Mouse (Mus musculus) stomach, embryonic 16.5 days (tissue): ENCODE measurements around the gene Kif22. TPM values are rescaled to one million over a fixed set of nuclear protein-coding genes. Genes with fewer than 3 reads are reported as not detected.

ENCODE experiments used
- ATAC-seq: fragments of 200-750 bp; cut with Nextera tagmentation; 2 replicates; pipeline ENCODE4 v1.8.0; 2017; ENCODE audit warnings: moderate number of reproducible peaks, moderate TSS enrichment; ENCODE audit not compliant: insufficient read depth, low FRiP score
- H3K27ac ChIP-seq: fragments of 300-500 bp; sonication (generic); 2 replicates; pipeline ENCODE4 v1.5.1; 2014; ENCODE audit warnings: low read length
- H3K27me3 ChIP-seq: fragments of 300-500 bp; sonication (generic); 2 replicates; pipeline ENCODE4 v1.6.1; 2014; ENCODE audit warnings: low read length, control low read depth, mixed read lengths; ENCODE audit not compliant: control insufficient read depth, insufficient read depth
- H3K36me3 ChIP-seq: fragments of 300-500 bp; sonication (generic); 2 replicates; pipeline ENCODE4 v1.6.1; 2014; ENCODE audit warnings: low read length; ENCODE audit not compliant: control insufficient read depth, insufficient read depth
- H3K4me1 ChIP-seq: fragments of 300-500 bp; sonication (generic); 2 replicates; pipeline ENCODE4 v1.6.1; 2014; ENCODE audit warnings: low read length, control low read depth, mixed read lengths; ENCODE audit not compliant: control insufficient read depth, insufficient read depth
- H3K4me2 ChIP-seq: fragments of 300-500 bp; sonication (generic); 2 replicates; pipeline ENCODE4 v1.6.1; 2014; ENCODE audit warnings: low read depth, low read length, mixed read lengths
- H3K4me3 ChIP-seq: fragments of 300-500 bp; sonication (generic); replicated peaks from 2 replicates; pipeline ENCODE4 v1.5.1; 2014; ENCODE audit warnings: mild to moderate bottlenecking, low read length
- H3K9ac ChIP-seq: fragments of 300-500 bp; sonication (generic); 2 replicates; pipeline ENCODE4 v1.6.1; 2014; ENCODE audit warnings: low read length
- H3K9me3 ChIP-seq: fragments of 300-500 bp; sonication (generic); replicated peaks from 2 replicates; pipeline ENCODE4 v1.6.1; 2016; ENCODE audit warnings: low read length, control low read depth; ENCODE audit not compliant: control insufficient read depth
- WGBS: fragments of 180-500 bp; shearing (Covaris S2); extraction: QIAGEN DNeasy Blood & Tissue Kit; methylation state at CpG from one replicate; pipeline ENCODE4 v1.1.7; 2014; 5-methylcytosine and 5-hydroxymethylcytosine counted together
- microRNA-seq: library from miRNA; unstranded; fragments of <30 nt; microRNA quantifications from one replicate; pipeline ENCODE4, GENCODE M21; 2016
- polyA plus RNA-seq: library from polyadenylated mRNA; unstranded; fragments of >200 nt; fragmentation: Nextera tagmentation; extraction: Ambion mirVana; gene quantifications from 2 replicates; pipeline ENCODE4 v1.2.1, GENCODE M21; 2015

Kif22 gene
- polyA plus RNA-seq, 1 experiment from 2014 or later = 92.2 TPM

DNA sequence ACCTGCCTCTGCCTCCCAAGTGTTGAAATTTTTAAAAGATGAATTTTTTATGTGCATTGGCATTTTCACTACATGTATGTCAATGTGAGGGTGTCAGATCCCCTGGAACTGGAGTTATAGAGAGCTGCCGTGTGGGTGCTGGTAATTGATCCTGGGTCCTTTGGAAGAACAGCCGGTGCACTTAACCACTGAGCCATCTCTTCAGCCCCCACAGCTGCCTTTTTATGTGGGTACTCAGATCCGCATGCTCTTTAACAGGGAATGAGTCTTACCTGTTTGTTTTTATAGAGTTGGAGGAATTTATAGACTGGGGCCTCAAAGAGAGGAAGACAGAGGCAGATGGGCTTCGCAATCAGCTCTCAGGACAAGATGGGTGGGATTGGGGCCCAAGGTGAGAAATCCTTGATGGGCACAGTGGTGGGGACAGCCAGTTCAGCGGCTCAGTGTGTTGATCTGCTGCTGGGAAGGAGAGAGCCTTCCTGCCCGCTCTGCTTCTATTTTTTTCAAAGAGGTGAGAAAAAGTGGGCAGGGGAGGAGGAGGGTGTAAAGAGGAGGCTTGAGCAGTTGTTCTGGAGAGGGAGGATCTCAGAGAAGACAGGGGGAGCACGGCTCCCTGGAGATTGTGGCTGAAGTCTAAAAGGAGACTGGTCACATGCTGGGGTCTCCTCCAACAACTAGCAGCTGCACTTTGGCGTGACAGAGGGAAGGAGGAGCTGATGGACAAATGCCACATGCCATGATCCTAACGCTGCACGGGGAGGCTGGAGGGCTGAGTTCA lies 57.4 kb downstream of the Kif22 start:
- 41% methylated on average over 10 of the region's 10 CpGs for WGBS

DNA sequence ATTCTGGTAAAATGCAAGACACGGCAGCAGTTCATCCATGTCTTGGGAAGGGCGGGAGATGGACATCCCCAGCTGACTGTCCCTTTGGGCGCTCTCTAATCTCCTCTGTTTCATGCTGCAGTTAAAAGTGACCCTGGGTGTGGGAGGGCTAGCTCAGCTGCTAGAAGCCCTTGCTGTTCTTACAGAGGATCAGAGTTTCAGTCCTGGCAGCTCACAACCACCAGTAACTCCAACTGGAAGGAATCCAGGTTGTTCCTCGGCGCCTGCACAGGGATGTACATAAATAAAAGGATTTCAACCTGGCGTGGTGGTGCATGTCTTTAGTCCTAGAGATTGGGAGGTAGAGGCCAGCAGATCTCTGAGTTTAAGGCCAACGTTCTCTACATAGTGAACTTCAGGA lies 59.2 kb downstream of the Kif22 start:
- H3K4me2 ChIP-seq = no peak overlapping the region
- H3K27ac ChIP-seq = no peak overlapping the region
- H3K9me3 ChIP-seq = no peaks in the 10 kb centered on the region
- 63% methylated on average over 7 of the region's 7 CpGs for WGBS
- peaks cover 8% of the 10 kb centered on the region; the same call in 1 of the 2 replicates for H3K36me3 ChIP-seq
- no peak for ATAC-seq
- H3K4me1 ChIP-seq = no peaks in the 10 kb centered on the region
- H3K27me3 ChIP-seq = no peaks in the 10 kb centered on the region
- no peak overlapping the region for H3K4me3 ChIP-seq
- H3K9ac ChIP-seq = no peak overlapping the region

More for the DNA sequence above, 57.4 kb downstream of the Kif22 start:
- Histone ChIP-seq H3K27ac (no peak overlapping the region), H3K9ac (no peak overlapping the region), H3K9me3 (no peaks in the 10 kb centered on the region), H3K4me2 (no peak overlapping the region), H3K4me3 (no peak overlapping the region), H3K27me3 (no peaks in the 10 kb centered on the region), H3K36me3 (0 out of 2 replicates have a peak, but pooled peaks cover 4% of the 10 kb centered on the region), H3K4me1 (no peaks in the 10 kb centered on the region)
- ATAC-seq = no peak

DNA sequence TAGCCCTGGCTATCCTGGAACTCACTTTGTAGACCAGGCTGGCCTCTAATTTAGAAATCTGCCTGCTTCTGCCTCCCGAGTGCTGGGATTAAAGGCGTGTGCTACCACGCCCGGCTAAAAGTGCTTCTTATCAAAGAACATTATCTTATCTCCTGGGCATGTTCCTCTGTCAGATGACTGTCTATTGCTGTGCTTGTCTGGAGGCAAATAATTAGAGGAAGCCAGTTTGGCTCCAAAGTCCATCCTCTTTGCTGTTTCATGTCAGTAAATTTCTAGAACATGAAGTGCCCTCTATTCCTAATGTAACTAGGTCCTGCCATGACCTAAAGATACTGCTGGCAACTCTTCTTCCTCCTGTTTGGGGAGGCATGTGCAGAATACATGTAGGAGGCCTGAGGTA lies 60.2 kb downstream of the Kif22 start:
- H3K4me1 ChIP-seq = no peaks in the 10 kb centered on the region
- H3K27ac ChIP-seq = no peak overlapping the region
- peaks cover 8% of the 10 kb centered on the region; the same call in 1 of the 2 replicates for H3K36me3 ChIP-seq
- no peaks in the 10 kb centered on the region for H3K9me3 ChIP-seq
- H3K4me3 ChIP-seq = no peak overlapping the region
- no peak overlapping the region for H3K9ac ChIP-seq
- WGBS = 72% methylated on average over 4 of the region's 4 CpGs
- no peak overlapping the region for H3K4me2 ChIP-seq
- no peaks in the 10 kb centered on the region for H3K27me3 ChIP-seq
- ATAC-seq = no peak

DNA sequence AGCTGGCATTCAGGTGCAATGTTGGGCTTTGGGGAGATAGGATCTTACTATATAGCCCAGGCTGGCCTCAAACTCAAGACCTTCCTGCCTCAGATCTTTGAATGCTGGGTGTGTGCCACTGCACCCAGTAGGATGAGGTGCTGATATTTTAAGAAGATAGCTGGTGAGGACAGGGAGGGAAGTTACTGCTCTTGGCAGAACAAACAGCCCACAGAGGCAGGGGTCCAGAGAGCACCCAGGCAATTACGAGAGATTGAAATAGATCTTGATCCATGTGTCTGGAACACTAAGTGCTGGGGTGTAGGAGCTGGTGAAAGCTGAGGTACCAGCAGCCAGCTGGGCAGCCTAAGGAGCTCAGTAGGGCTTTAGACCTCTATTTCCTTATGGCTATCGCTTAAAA lies 60.7 kb downstream of the Kif22 start:
- H3K4me3 ChIP-seq = no peak overlapping the region
- H3K9me3 ChIP-seq = no peaks in the 10 kb centered on the region

DNA sequence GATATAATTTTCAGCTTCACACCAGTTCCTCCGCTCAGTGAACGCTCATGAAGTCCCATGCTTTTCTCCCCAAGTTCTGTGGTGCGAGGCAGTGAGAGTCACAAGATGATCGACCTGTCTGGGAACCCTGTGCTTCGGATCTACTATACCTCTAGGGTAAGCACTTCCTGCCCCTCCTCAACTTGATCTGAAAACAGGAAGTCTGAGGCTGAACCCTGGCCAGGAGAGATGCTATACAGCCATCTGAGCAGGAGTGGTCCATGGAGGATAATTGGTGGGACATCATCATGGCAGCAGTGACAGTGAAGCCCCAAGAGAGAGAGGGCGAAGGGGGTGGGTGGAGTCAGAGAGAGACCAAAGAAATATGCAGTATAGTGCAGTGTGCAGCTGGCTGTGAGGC lies 63.4 kb downstream of the Kif22 start:
- peaks cover 8% of the 10 kb centered on the region; the same call in 1 of the 2 replicates for H3K36me3 ChIP-seq
- H3K4me1 ChIP-seq = no peaks in the 10 kb centered on the region
- no peak for ATAC-seq
- H3K4me2 ChIP-seq = no peak overlapping the region
- no peak overlapping the region for H3K27ac ChIP-seq
- no peak overlapping the region for H3K4me3 ChIP-seq
- H3K9ac ChIP-seq = no peak overlapping the region
- no peaks in the 10 kb centered on the region for H3K27me3 ChIP-seq
- H3K9me3 ChIP-seq = no peaks in the 10 kb centered on the region
- 88% methylated on average over 6 of the region's 6 CpGs for WGBS

More for the DNA sequence above, 60.7 kb downstream of the Kif22 start:
- no peak overlapping the region for H3K9ac ChIP-seq
- H3K36me3 ChIP-seq = peaks cover 8% of the 10 kb centered on the region; the same call in 1 of the 2 replicates
- WGBS = 90% methylated on average over 2 of the region's 2 CpGs
- no peaks in the 10 kb centered on the region for H3K4me1 ChIP-seq
- no peaks in the 10 kb centered on the region for H3K27me3 ChIP-seq
- no peak overlapping the region for H3K27ac ChIP-seq
- ATAC-seq = no peak
- no peak overlapping the region for H3K4me2 ChIP-seq

Small RNA genes within 50 kb of the gene (microRNA-seq; reads per million reads assigned to microRNA genes)
- not detected for gene Gm44343

Other genes with a start within 250 kb of the Kif22 start
- gene Ppp4c, start 250.0 kb downstream of the Kif22 start, polyA plus RNA-seq = 180 and 192 TPM in 2 replicates
- 1.1 and 1.3 TPM in 2 replicates for gene Fam57b, start 244.8 kb downstream of the Kif22 start, polyA plus RNA-seq
- gene 4930451I11Rik, start 210.8 kb downstream of the Kif22 start, polyA plus RNA-seq = not detected in 2 replicates
- 0.89 TPM in 1 of 2 replicates, not detected in the other for gene Doc2a, start 195.1 kb downstream of the Kif22 start, polyA plus RNA-seq
- gene Hirip3, start 180.5 kb downstream of the Kif22 start, polyA plus RNA-seq = 22.9 and 24.4 TPM in 2 replicates
- gene Ino80e, start 180.1 kb downstream of the Kif22 start, polyA plus RNA-seq = 62.2 and 64.8 TPM in 2 replicates
- 40.1 and 43.3 TPM in 2 replicates for gene Taok2, start 157.8 kb downstream of the Kif22 start, polyA plus RNA-seq
- gene Tmem219, start 119.6 kb downstream of the Kif22 start, polyA plus RNA-seq = 30.2 and 34.1 TPM in 2 replicates
- 11.3 and 12.8 TPM in 2 replicates for gene Kctd13, start 113.6 kb downstream of the Kif22 start, polyA plus RNA-seq
- gene Asphd1, start 92.9 kb downstream of the Kif22 start, polyA plus RNA-seq = 0.18 and 0.45 TPM in 2 replicates
- gene Sez6l2, start 91.9 kb downstream of the Kif22 start, polyA plus RNA-seq = 1.3 and 1.9 TPM in 2 replicates
- 110 and 125 TPM in 2 replicates for gene Cdipt, start 66.6 kb downstream of the Kif22 start, polyA plus RNA-seq
- 1.5 and 2.1 TPM in 2 replicates for gene Cdiptos, start 66.4 kb downstream of the Kif22 start, polyA plus RNA-seq
- gene Mvp, start 27.9 kb downstream of the Kif22 start, polyA plus RNA-seq = 28.0 and 28.3 TPM in 2 replicates
- 0.36 TPM in 1 of 2 replicates, not detected in the other for gene Pagr1b, start 26.0 kb downstream of the Kif22 start, polyA plus RNA-seq
- 43.5 and 56.6 TPM in 2 replicates for gene Pagr1a, start 25.1 kb downstream of the Kif22 start, polyA plus RNA-seq
- 31.1 and 39.0 TPM in 2 replicates for gene Gm42742, start 21.4 kb downstream of the Kif22 start, polyA plus RNA-seq
- gene Prrt2, start 21.3 kb downstream of the Kif22 start, polyA plus RNA-seq = 8.5 and 9.6 TPM in 2 replicates
- gene Maz, start 15.4 kb downstream of the Kif22 start, polyA plus RNA-seq = 23.2 and 27.9 TPM in 2 replicates
- 29.5 and 61.7 TPM in 2 replicates for gene Zg16, start 44.9 kb upstream of the Kif22 start, polyA plus RNA-seq
- 6.6 and 7.5 TPM in 2 replicates for gene AI467606, start 48.9 kb upstream of the Kif22 start, polyA plus RNA-seq
- 4.7 and 4.8 TPM in 2 replicates for gene Qprt, start 79.8 kb upstream of the Kif22 start, polyA plus RNA-seq
- gene Spn, start 95.4 kb upstream of the Kif22 start, polyA plus RNA-seq = 0.77 and 1.3 TPM in 2 replicates
- gene Cd2bp2, start 153.6 kb upstream of the Kif22 start, polyA plus RNA-seq = 43.7 and 47.7 TPM in 2 replicates
- 15.4 and 15.7 TPM in 2 replicates for gene Tbc1d10b, start 166.0 kb upstream of the Kif22 start, polyA plus RNA-seq
- 23.9 and 312 TPM in 2 replicates for gene Mylpf, start 166.4 kb upstream of the Kif22 start, polyA plus RNA-seq
- gene Zfp553, start 190.6 kb upstream of the Kif22 start, polyA plus RNA-seq = 27.1 and 28.5 TPM in 2 replicates
- gene Sept1, start 190.7 kb upstream of the Kif22 start, polyA plus RNA-seq = 14.7 and 15.0 TPM in 2 replicates
- 35.5 and 37.8 TPM in 2 replicates for gene Zfp771, start 201.8 kb upstream of the Kif22 start, polyA plus RNA-seq
- gene Dctpp1, start 218.2 kb upstream of the Kif22 start, polyA plus RNA-seq = 131 and 145 TPM in 2 replicates
- 82.2 and 94.3 TPM in 2 replicates for gene Sephs2, start 231.6 kb upstream of the Kif22 start, polyA plus RNA-seq